Mouse (Mus musculus): ENCODE results near the gene Gm5485.

DNA sequence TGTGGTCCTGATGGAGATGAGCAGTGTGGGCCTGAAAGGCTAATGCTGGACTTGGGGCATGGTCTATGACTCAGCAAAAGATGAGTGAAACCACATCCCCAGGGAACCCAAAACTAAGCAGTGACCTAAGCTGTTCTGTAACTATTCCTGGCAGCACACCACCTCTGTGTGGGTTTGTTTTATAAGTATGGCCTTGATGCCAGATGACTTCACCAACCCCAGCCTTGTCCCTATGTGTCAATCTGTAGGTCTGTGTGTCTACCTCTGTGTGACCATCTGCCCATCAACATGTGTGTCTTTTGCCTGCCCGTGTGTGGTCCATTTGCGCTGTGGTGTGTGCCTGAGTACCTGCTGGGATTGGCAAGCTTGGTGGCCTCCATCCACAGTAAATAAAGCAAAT is 44.1 kb downstream of the Gm5485 start:
- no peak for TF ChIP-seq POLR2A (IDR thresholded peaks at IDR 0.05; ENCODE audit: low read depth, low read length)
- TF ChIP-seq CTCF (conservative IDR thresholded peaks at IDR 0.05; ENCODE audit: insufficient read depth, insufficient read length, low read depth, low read length) = no peak
